Mouse (Mus musculus): ENCODE data around the gene Camk1. TPM values are rescaled to one million over a fixed set of nuclear protein-coding genes. Genes with fewer than 3 reads are reported as not detected.

Gene Camk1
- polyA plus RNA-seq, 1 experiment from 2014 or later = 79.6 TPM

DNA sequence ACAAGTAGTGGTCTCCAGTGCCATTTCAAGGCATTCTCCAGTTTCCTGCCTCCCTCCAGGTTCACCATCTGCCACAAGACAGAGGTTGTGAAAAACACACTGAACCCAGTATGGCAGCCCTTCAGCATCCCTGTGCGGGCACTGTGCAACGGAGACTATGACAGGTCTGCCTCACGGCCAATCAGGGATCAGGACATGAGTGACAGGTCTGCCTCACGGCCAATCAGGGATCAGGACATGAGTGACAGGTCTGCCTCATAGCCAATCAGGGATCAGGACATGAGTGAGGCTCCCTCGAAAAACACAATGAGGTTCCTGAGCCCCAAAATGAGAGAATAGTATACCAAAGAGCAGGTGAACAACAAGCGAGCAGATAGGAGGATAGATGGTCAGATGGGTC, 53.4 kb downstream of the Camk1 start:
- no peak for ATAC-seq (ENCODE audit: low FRiP score)
- H3K9me3 ChIP-seq = no peaks in the 10 kb centered on the region
- H3K4me3 ChIP-seq = no peak overlapping the region
- no peaks in the 10 kb centered on the region for H3K4me1 ChIP-seq (replicated peaks)
- H3K36me3 ChIP-seq = no peaks in the 10 kb centered on the region
- H3K4me2 ChIP-seq = no peak overlapping the region
- no peak overlapping the region for H3K27ac ChIP-seq
- 71% methylated on average over 6 of the region's 6 CpGs for WGBS
- H3K9ac ChIP-seq = no peak overlapping the region
- peaks cover 3% of the 10 kb centered on the region; the same call in 1 of the 2 replicates for H3K27me3 ChIP-seq

DNA sequence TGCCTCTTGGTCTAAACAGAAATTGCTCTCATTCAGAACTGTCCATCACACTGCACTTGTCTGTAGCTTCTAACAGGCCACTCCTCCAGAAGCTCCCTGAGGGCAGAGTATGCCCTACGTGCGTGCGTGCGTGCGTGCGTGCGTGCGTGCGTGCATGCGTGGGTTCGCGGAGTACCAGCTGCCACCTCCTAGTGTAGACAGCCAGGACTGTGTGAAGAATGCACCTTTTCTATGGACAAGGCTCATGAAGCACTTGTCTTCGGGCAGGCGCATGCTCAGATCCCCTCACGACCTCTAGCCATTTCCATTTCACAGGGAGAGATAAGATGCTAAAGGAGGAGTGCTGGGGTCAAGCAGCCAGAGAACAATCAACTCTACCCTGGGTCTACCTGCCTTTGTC, 54.4 kb downstream of the Camk1 start:
- Histone ChIP-seq H3K27ac (no peak overlapping the region), H3K36me3 (no peaks in the 10 kb centered on the region), H3K27me3 (peaks cover 13% of the 10 kb centered on the region), H3K9ac (no peak overlapping the region), H3K4me1 (replicated peaks) (no peaks in the 10 kb centered on the region), H3K4me2 (no peak overlapping the region), H3K9me3 (no peaks in the 10 kb centered on the region), H3K4me3 (no peak overlapping the region)
- 92% methylated on average over 15 of the region's 15 CpGs for WGBS
- no peak for ATAC-seq (ENCODE audit: low FRiP score)

DNA sequence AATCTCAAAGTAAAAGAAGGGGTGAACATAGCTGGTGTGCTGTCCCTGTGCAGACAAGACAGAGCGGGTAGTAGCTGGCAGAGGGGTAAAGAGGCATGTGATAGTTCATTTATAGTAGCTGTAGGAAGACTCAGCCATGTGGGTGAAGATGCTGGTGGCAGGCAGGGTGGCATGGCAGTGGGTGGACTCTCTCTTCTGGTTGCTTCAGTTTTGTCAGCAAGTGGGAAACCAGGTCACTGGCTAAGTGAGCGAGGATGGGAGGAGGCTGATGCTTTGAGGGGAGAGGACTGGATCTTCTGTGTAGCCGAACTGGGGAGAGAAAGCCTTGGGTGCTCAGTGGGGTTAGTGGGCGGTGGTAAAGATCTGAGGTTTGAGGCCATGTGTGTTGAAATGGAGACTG, 56.5 kb downstream of the Camk1 start:
- H3K4me1 ChIP-seq (replicated peaks) = peaks cover 13% of the 10 kb centered on the region
- no peak overlapping the region for H3K4me2 ChIP-seq
- H3K27ac ChIP-seq = no peak overlapping the region
- H3K27me3 ChIP-seq = peaks cover 34% of the 10 kb centered on the region
- H3K4me3 ChIP-seq = no peak overlapping the region
- no peak for ATAC-seq (ENCODE audit: low FRiP score)
- no peaks in the 10 kb centered on the region for H3K9me3 ChIP-seq
- no peaks in the 10 kb centered on the region for H3K36me3 ChIP-seq
- whole genome bisulfite sequencing = 80% methylated on average over 4 of the region's 4 CpGs
- no peak overlapping the region for H3K9ac ChIP-seq

DNA sequence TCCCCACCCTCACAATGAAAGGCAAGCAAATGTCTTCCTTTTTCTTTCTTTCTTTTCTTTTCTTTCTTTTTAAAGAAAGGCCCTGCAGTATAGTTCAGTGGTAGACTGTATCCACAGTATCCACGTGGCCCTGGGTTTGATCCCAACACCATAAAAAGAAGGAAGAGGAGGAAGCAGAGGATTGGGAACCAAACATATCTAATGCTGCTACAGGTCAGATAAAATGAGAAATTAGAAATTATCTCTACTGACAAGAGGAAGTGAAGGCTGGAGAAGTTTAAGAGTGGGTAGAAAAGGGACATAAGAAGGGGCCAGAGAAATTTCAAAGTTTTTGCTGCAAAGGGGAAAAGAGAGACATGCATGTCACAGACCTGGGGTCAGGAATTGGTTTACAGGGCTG, 57.5 kb downstream of the Camk1 start:
- H3K9ac ChIP-seq = no peak overlapping the region
- H3K9me3 ChIP-seq = no peaks in the 10 kb centered on the region
- H3K4me2 ChIP-seq = no peak overlapping the region
- H3K4me3 ChIP-seq = no peak overlapping the region
- peaks cover 43% of the 10 kb centered on the region for H3K27me3 ChIP-seq
- 63% methylated on average over 1 of the region's 1 CpGs for WGBS
- H3K36me3 ChIP-seq = no peaks in the 10 kb centered on the region
- ATAC-seq (ENCODE audit: low FRiP score) = no peak
- peaks cover 20% of the 10 kb centered on the region for H3K4me1 ChIP-seq (replicated peaks)
- no peak overlapping the region for H3K27ac ChIP-seq

DNA sequence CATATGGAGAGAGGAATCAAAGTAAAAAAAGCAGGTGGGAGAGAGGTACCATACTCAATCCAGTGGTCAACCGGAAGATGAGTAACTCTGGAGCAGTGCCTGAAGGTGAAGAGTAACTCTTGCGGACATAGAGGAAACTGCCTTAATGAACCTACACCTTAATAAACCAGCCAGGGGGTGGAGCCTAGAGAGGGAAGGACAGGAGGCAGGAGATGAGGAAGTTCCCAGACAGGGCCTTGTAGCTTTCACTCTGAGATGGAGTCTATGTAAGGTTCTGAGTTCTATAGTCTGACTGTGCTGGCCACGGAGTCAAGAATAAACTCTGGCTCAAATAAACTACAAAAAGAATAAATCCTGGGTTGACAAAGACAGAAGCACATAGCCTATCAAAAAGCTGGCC, 58.9 kb downstream of the Camk1 start:
- peaks cover 10% of the 10 kb centered on the region for H3K36me3 ChIP-seq
- WGBS = 78% methylated on average over 3 of the region's 3 CpGs
- peaks cover 20% of the 10 kb centered on the region for H3K4me1 ChIP-seq (replicated peaks)
- H3K4me2 ChIP-seq = no peak overlapping the region
- H3K4me3 ChIP-seq = no peak overlapping the region
- peaks cover 53% of the 10 kb centered on the region for H3K27me3 ChIP-seq
- no peak overlapping the region for H3K9ac ChIP-seq
- H3K27ac ChIP-seq = no peak overlapping the region
- H3K9me3 ChIP-seq = no peaks in the 10 kb centered on the region
- ATAC-seq (ENCODE audit: low FRiP score) = no peak

Other genes with a start within 250 kb of the Camk1 start
- 52.3 and 57.0 TPM in 2 replicates for gene Lhfpl4, start 148.6 kb downstream of the Camk1 start, polyA plus RNA-seq (2015; fragmentation: Nextera tagmentation; extraction: Ambion mirVana)
- gene Mtmr14, start 106.1 kb downstream of the Camk1 start, polyA plus RNA-seq (2015; fragmentation: Nextera tagmentation; extraction: Ambion mirVana) = 34.7 and 35.5 TPM in 2 replicates
- 1.2 and 1.9 TPM in 2 replicates for gene Cpne9, start 61.7 kb downstream of the Camk1 start, polyA plus RNA-seq (2015; fragmentation: Nextera tagmentation; extraction: Ambion mirVana)
- gene Brpf1, start 36.8 kb downstream of the Camk1 start, polyA plus RNA-seq (2015; fragmentation: Nextera tagmentation; extraction: Ambion mirVana) = 17.1 and 17.3 TPM in 2 replicates
- gene Ogg1, start 17.0 kb downstream of the Camk1 start, polyA plus RNA-seq (2015; fragmentation: Nextera tagmentation; extraction: Ambion mirVana) = 8.7 and 9.6 TPM in 2 replicates
- 70.0 and 70.6 TPM in 2 replicates for gene Tada3, start 33.9 kb upstream of the Camk1 start, polyA plus RNA-seq (2015; fragmentation: Nextera tagmentation; extraction: Ambion mirVana)
- 416 and 430 TPM in 2 replicates for gene Arpc4, start 34.1 kb upstream of the Camk1 start, polyA plus RNA-seq (2015; fragmentation: Nextera tagmentation; extraction: Ambion mirVana)
- 11.8 TPM in 2 replicates for gene Ttll3, start 45.3 kb upstream of the Camk1 start, polyA plus RNA-seq (2015; fragmentation: Nextera tagmentation; extraction: Ambion mirVana)
- 17.5 and 19.5 TPM in 2 replicates for gene Rpusd3, start 75.4 kb upstream of the Camk1 start, polyA plus RNA-seq (2015; fragmentation: Nextera tagmentation; extraction: Ambion mirVana)
- gene Cidec, start 91.8 kb upstream of the Camk1 start, polyA plus RNA-seq (2015; fragmentation: Nextera tagmentation; extraction: Ambion mirVana) = not detected in 2 replicates
- gene Jagn1, start 98.6 kb upstream of the Camk1 start, polyA plus RNA-seq (2015; fragmentation: Nextera tagmentation; extraction: Ambion mirVana) = 92.9 and 96.9 TPM in 2 replicates
- 0.09 and 0.17 TPM in 2 replicates for gene Il17re, start 114.5 kb upstream of the Camk1 start, polyA plus RNA-seq (2015; fragmentation: Nextera tagmentation; extraction: Ambion mirVana)
- gene Il17rc, start 127.4 kb upstream of the Camk1 start, polyA plus RNA-seq (2015; fragmentation: Nextera tagmentation; extraction: Ambion mirVana) = 2.0 and 2.4 TPM in 2 replicates
- gene Creld1, start 139.3 kb upstream of the Camk1 start, polyA plus RNA-seq (2015; fragmentation: Nextera tagmentation; extraction: Ambion mirVana) = 67.2 and 72.4 TPM in 2 replicates
- gene Prrt3, start 157.9 kb upstream of the Camk1 start, polyA plus RNA-seq (2015; fragmentation: Nextera tagmentation; extraction: Ambion mirVana) = 5.3 and 7.1 TPM in 2 replicates
- 105 and 110 TPM in 2 replicates for gene Emc3, start 187.7 kb upstream of the Camk1 start, polyA plus RNA-seq (2015; fragmentation: Nextera tagmentation; extraction: Ambion mirVana)
- 3.0 and 3.2 TPM in 2 replicates for gene Fancd2, start 187.7 kb upstream of the Camk1 start, polyA plus RNA-seq (2015; fragmentation: Nextera tagmentation; extraction: Ambion mirVana)

All from hindbrain, embryonic 13.5 days (tissue).